Mouse (Mus musculus) adrenal gland, postnatal 14 days (tissue): ENCODE results near the gene Gprin1. TPM values are rescaled to one million over a fixed set of nuclear protein-coding genes. Genes with fewer than 3 reads are reported as not detected.

Source experiments
- total RNA-seq: library from RNA; stranded (reverse); gene quantifications from 2 replicates; pipeline ENCODE4 v1.2.3, GENCODE M21; 2021

The Gprin1 gene
- total RNA-seq, 1 experiment from 2014 or later = 3.5 TPM

Other genes with a start within 250 kb of the Gprin1 start
- gene Simc1, start 246.1 kb downstream of the Gprin1 start, total RNA-seq = 12.2 and 12.7 TPM in 2 replicates
- gene 4833439L19Rik, start 184.4 kb downstream of the Gprin1 start, total RNA-seq = 123 and 131 TPM in 2 replicates
- gene Arl10, start 174.9 kb downstream of the Gprin1 start, total RNA-seq = 25.2 and 31.1 TPM in 2 replicates
- gene Nop16, start 159.8 kb downstream of the Gprin1 start, total RNA-seq = 56.0 and 60.9 TPM in 2 replicates
- gene Higd2a, start 159.7 kb downstream of the Gprin1 start, total RNA-seq = 260 and 265 TPM in 2 replicates
- gene Cltb, start 138.5 kb downstream of the Gprin1 start, total RNA-seq = 70.6 and 80.1 TPM in 2 replicates
- gene Faf2, start 128.1 kb downstream of the Gprin1 start, total RNA-seq = 67.3 and 69.6 TPM in 2 replicates
- 112 and 118 TPM in 2 replicates for gene Rnf44, start 56.0 kb downstream of the Gprin1 start, total RNA-seq
- gene Cdhr2, start 48.4 kb downstream of the Gprin1 start, total RNA-seq = 0.22 TPM in 1 of 2 replicates, not detected in the other
- 0.96 and 2.5 TPM in 2 replicates for gene Sncb, start 16.7 kb upstream of the Gprin1 start, total RNA-seq
- gene Eif4e1b, start 34.1 kb upstream of the Gprin1 start, total RNA-seq = not detected in 2 replicates
- 24.8 and 29.5 TPM in 2 replicates for gene Tspan17, start 39.5 kb upstream of the Gprin1 start, total RNA-seq
- 7.2 and 8.5 TPM in 2 replicates for gene Unc5a, start 199.5 kb upstream of the Gprin1 start, total RNA-seq